Mouse (Mus musculus) CH12.LX (cell line): Measurements from ENCODE around the gene Fam89b. TPM values are rescaled to one million over a fixed set of nuclear protein-coding genes. Genes with fewer than 3 reads are reported as not detected.

Experiments
- DNase-seq: peaks from one replicate; pipeline ENCODE4 v3.0.0-alpha.2; 2013; ENCODE audit errors: extremely low read depth
- H3K27ac ChIP-seq: 2 replicates; pipeline ENCODE4 v1.5.1; 2012; ENCODE audit warnings: low read depth, mild to moderate bottlenecking, control low read depth, moderate library complexity; ENCODE audit not compliant: insufficient read depth
- H3K27me3 ChIP-seq: replicated peaks from 2 replicates; pipeline ENCODE3; 2012; ENCODE audit warnings: inconsistent platforms
- H3K36me3 ChIP-seq, 2 experiments: replicated peaks in 1 of 2; 2 replicates each; pipeline versions ENCODE3 to v1.6.1; 2012; ENCODE audit warnings: inconsistent platforms in 1 of 2, low read length in 1 of 2, mild to moderate bottlenecking in 1 of 2, mixed read lengths in 1 of 2, moderate library complexity in 1 of 2; ENCODE audit not compliant: control insufficient read depth in 1 of 2, insufficient read depth in 1 of 2
- H3K4me1 ChIP-seq, 2 experiments: 2 replicates each; pipeline ENCODE4 v1.6.1; 2012; ENCODE audit warnings: inconsistent platforms in 1 of 2, moderate library complexity in 1 of 2; ENCODE audit not compliant: insufficient read depth in 2 of 2, control insufficient read depth in 1 of 2
- H3K4me2 ChIP-seq: 2 replicates; pipeline ENCODE4 v1.6.1; 2012; ENCODE audit warnings: low read depth, mild to moderate bottlenecking, control low read depth; ENCODE audit not compliant: poor library complexity, insufficient read depth, severe bottlenecking
- H3K4me3 ChIP-seq, 3 experiments: fragments of 150-350 bp in 1 of 3; sonication (generic) in 1 of 3; replicated peaks in 1 of 3; 2 replicates each; pipeline versions ENCODE3 to v1.5.1; 2011 to 2012; ENCODE audit warnings: low read depth in 2 of 3, low read length in 2 of 3, mild to moderate bottlenecking in 2 of 3, moderate library complexity in 2 of 3, control low read depth in 1 of 3, improper control_type of control experiment in 1 of 3, inconsistent platforms in 1 of 3, mixed read lengths in 1 of 3; ENCODE audit not compliant: poor library complexity in 1 of 3
- H3K79me2 ChIP-seq: replicated peaks from 2 replicates; pipeline ENCODE4 v1.6.1; 2012; ENCODE audit warnings: mild to moderate bottlenecking, moderate library complexity; ENCODE audit not compliant: control insufficient read depth, poor library complexity, insufficient read depth, severe bottlenecking; ENCODE audit errors: extremely low read depth
- H3K9ac ChIP-seq: 2 replicates; pipeline ENCODE4 v1.6.1; 2012; ENCODE audit warnings: low read depth, mild to moderate bottlenecking, control low read depth, moderate library complexity; ENCODE audit not compliant: insufficient read depth
- H3K9me3 ChIP-seq: replicated peaks from 2 replicates; pipeline ENCODE3; 2012; ENCODE audit warnings: low read length, inconsistent platforms, mixed read lengths
- BHLHE40 ChIP-seq: IDR thresholded peaks from 2 replicates; pipeline ENCODE4 v1.6.1; 2011; ENCODE audit warnings: mild to moderate bottlenecking, low read depth, low read length, improper control_type of control experiment
- CHD1 ChIP-seq: IDR thresholded peaks from 2 replicates; pipeline ENCODE4 v1.6.1; 2012; ENCODE audit warnings: low read depth, low read length, improper control_type of control experiment, inconsistent platforms
- CHD2 ChIP-seq: IDR thresholded peaks from 2 replicates; pipeline ENCODE4 v1.6.1; 2011; ENCODE audit warnings: low read length, improper control_type of control experiment
- CTCF ChIP-seq, 2 experiments: IDR thresholded peaks in 1 of 2; conservative IDR thresholded peaks in 1 of 2; 2 replicates each; pipeline ENCODE4 v1.5.1; 2011 to 2012; ENCODE audit warnings: low read depth in 2 of 2, low read length in 2 of 2, improper control_type of control experiment in 1 of 2, inconsistent platforms in 1 of 2, mild to moderate bottlenecking in 1 of 2, moderate library complexity in 1 of 2
- E2F4 ChIP-seq: IDR thresholded peaks from 2 replicates; pipeline ENCODE4 v1.6.1; 2011; ENCODE audit warnings: low read depth, low read length, improper control_type of control experiment; ENCODE audit not compliant: insufficient replicate concordance
- ELF1 ChIP-seq: IDR thresholded peaks from 2 replicates; pipeline ENCODE4 v1.6.1; 2014; ENCODE audit warnings: low read depth, mild to moderate bottlenecking, inconsistent platforms, low read length, improper control_type of control experiment
- EP300 ChIP-seq: IDR thresholded peaks from 2 replicates; pipeline ENCODE4 v1.6.1; 2011; ENCODE audit warnings: low read length, improper control_type of control experiment
- ETS1 ChIP-seq: conservative IDR thresholded peaks from 2 replicates; pipeline ENCODE4 v1.6.1; 2012; ENCODE audit warnings: low read depth, mild to moderate bottlenecking, inconsistent platforms, low read length, improper control_type of control experiment, moderate library complexity
- HCFC1 ChIP-seq: IDR thresholded peaks from 2 replicates; pipeline ENCODE4 v1.6.1; 2012; ENCODE audit warnings: low read depth, mild to moderate bottlenecking, inconsistent platforms, low read length, improper control_type of control experiment
- IRF4 ChIP-seq: IDR thresholded peaks from 2 replicates; pipeline ENCODE4 v1.6.1; 2014; ENCODE audit warnings: low read depth, mild to moderate bottlenecking, inconsistent platforms, low read length, improper control_type of control experiment
- JUND ChIP-seq: conservative IDR thresholded peaks from 2 replicates; pipeline ENCODE4 v1.6.1; 2011; ENCODE audit warnings: low read depth, low read length, improper control_type of control experiment
- MAFK ChIP-seq: IDR thresholded peaks from 2 replicates; pipeline ENCODE4 v1.6.1; 2011; ENCODE audit warnings: low read length, improper control_type of control experiment; ENCODE audit not compliant: insufficient replicate concordance
- MXI1 ChIP-seq: IDR thresholded peaks from 2 replicates; pipeline ENCODE4 v1.6.1; 2011; ENCODE audit warnings: mild to moderate bottlenecking, low read depth, low read length, improper control_type of control experiment
- NRF1 ChIP-seq: IDR thresholded peaks from 2 replicates; pipeline ENCODE4 v1.6.1; 2014; ENCODE audit warnings: low read depth, mild to moderate bottlenecking, inconsistent platforms, low read length, improper control_type of control experiment, moderate library complexity
- PAX5 ChIP-seq: IDR thresholded peaks from 2 replicates; pipeline ENCODE4 v1.6.1; 2012; ENCODE audit warnings: low read length, inconsistent platforms, mixed read lengths
- POLR2A ChIP-seq: IDR thresholded peaks from 2 replicates; pipeline ENCODE4 v1.6.1; 2011; ENCODE audit warnings: low read depth, mild to moderate bottlenecking, improper control_type of control experiment, low read length
- RAD21 ChIP-seq: IDR thresholded peaks from 2 replicates; pipeline ENCODE4 v1.6.1; 2011; ENCODE audit warnings: low read depth, mild to moderate bottlenecking, low read length, improper control_type of control experiment, moderate library complexity
- RCOR1 ChIP-seq: conservative IDR thresholded peaks from 2 replicates; pipeline ENCODE4 v1.6.1; 2012; ENCODE audit warnings: low read depth, mild to moderate bottlenecking, inconsistent platforms, low read length, improper control_type of control experiment
- SIN3A ChIP-seq: IDR thresholded peaks from 2 replicates; pipeline ENCODE4 v1.6.1; 2012; ENCODE audit warnings: low read length, improper control_type of control experiment, inconsistent platforms
- USF2 ChIP-seq: conservative IDR thresholded peaks from 2 replicates; pipeline ENCODE4 v1.6.1; 2011; ENCODE audit warnings: low read depth, low read length, improper control_type of control experiment
- ZKSCAN1 ChIP-seq: IDR thresholded peaks from 2 replicates; pipeline ENCODE4 v1.6.1; 2012; ENCODE audit warnings: low read depth, inconsistent platforms, low read length, improper control_type of control experiment, borderline replicate concordance
- ZMIZ1 ChIP-seq: IDR thresholded peaks from 2 replicates; pipeline ENCODE4 v1.6.1; 2012; ENCODE audit warnings: low read depth, mild to moderate bottlenecking, inconsistent platforms, low read length, improper control_type of control experiment
- dilution Hi-C: fragments of 300-500 bp; cut with MboI; formaldehyde crosslinking; loops from 2 replicates; pipeline ENCODE4 v1.14.3; 2020; ENCODE audit warnings: low sequenced_read_pairs; ENCODE audit not compliant: extremely low pct_unique_long_range_greater_than_20kb, extremely low pct_ligation_motif_present
- in situ Hi-C: fragments of 300-500 bp; cut with MboI; formaldehyde crosslinking; loops from 3 replicates; pipeline ENCODE4 v1.14.3; 2019; ENCODE audit warnings: low sequenced_read_pairs, low pct_ligation_motif_present, low pct_unique_long_range_greater_than_20kb, mixed read lengths
- polyA plus RNA-seq: library from polyadenylated mRNA; unstranded; fragments of >175 nt; gene quantifications from 2 replicates; pipeline ENCODE4 v1.2.1, GENCODE M21; 2012; ENCODE audit warnings: low read depth; ENCODE audit not compliant: insufficient read length
- total RNA-seq, 2 experiments: library from RNA; depleted of rRNA; stranded (reverse); fragments of 300-350 nt in 1 of 2; fragments of >200 nt in 1 of 2; gene quantifications; 2 replicates each; pipeline ENCODE4 v1.2.3; 2012 to 2014

The Fam89b gene
- total and polyA plus RNA-seq, 3 experiments = 7.5 to 13.4 (median 9.2) TPM

DNA sequence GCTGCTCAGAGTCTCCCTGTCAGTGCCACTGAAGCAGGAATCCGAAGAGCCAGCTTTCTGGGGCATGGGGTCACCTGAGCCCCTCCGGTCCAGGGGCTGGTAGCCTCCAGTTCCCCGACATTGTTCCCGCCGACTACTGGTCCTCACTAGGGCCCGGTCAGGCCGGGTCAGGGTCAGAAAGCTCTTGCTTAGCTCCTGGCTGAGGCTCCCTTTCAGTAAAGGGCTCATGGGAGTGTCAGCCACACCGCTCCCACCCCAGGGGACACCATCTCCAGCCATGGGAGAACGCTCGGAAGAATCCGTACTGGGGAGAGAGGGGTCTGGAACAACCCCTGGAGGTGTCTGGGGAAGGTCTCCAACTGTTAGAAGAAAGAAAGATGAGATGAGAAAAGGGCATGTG is 43.6 kb downstream of the Fam89b start:
- Histone ChIP-seq H3K36me3 (peaks cover 59 to 68% of the 10 kb centered on the region in 2 experiments), H3K4me3 (no peak overlapping the region), H3K9ac (no peak overlapping the region), H3K27ac (no peak overlapping the region), H3K9me3 (no peaks in the 10 kb centered on the region), H3K27me3 (no peaks in the 10 kb centered on the region), H3K79me2 (peaks cover 22% of the 10 kb centered on the region), H3K4me1 (peaks cover 14 to 18% of the 10 kb centered on the region in 2 experiments), H3K4me2 (no peak overlapping the region)
- TF ChIP-seq ZMIZ1 = no peak
- TF ChIP-seq E2F4 = no peak
- no peak for TF ChIP-seq RAD21
- no peak for TF ChIP-seq BHLHE40
- TF ChIP-seq NRF1 = no peak
- TF ChIP-seq USF2 = no peak
- in situ Hi-C loops = no loop called here
- no peak for DNase-seq
- dilution Hi-C loops = no loop called here

DNA sequence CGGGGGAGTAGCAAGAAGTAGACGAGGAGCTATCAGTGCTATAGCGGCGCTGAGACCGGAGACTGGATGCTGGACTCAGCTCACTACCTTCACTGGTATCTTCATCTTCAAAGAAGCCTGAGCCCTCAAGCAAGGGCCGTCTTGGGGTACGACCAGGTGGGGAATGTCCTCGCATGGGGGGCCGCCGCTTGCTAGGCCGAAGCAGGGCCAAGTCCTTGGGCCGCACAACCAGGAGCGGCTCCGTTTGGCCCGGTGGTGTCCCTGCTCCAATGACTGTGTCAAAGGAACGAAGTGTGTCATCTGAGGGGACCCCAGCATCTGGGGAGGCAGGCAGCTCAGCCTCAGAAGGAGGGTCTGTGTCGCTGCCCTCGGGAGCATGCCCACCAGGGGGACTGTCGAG is 44.0 kb downstream of the Fam89b start:
- H3K4me2 ChIP-seq = no peak overlapping the region
- peaks cover 17% of the 10 kb centered on the region for H3K79me2 ChIP-seq
- no peak overlapping the region for H3K27ac ChIP-seq
- H3K27me3 ChIP-seq = no peaks in the 10 kb centered on the region
- H3K9ac ChIP-seq = no peak overlapping the region
- in situ Hi-C loops (no loop called here), dilution Hi-C loops (no loop called here)
- H3K9me3 ChIP-seq = no peaks in the 10 kb centered on the region
- peaks cover 61 to 68% of the 10 kb centered on the region in 2 experiments for H3K36me3 ChIP-seq
- peaks cover 9 to 14% of the 10 kb centered on the region in 2 experiments for H3K4me1 ChIP-seq
- H3K4me3 ChIP-seq = no peak overlapping the region
- no peak for DNase-seq
- TF ChIP-seq CHD1 (no peak), POLR2A (no peak), ELF1 (no peak), JUND (no peak), HCFC1 (no peak), RCOR1 (no peak), EP300 (no peak), MXI1 (no peak), IRF4 (no peak), ZMIZ1 (no peak), CHD2 (no peak), PAX5 (no peak), RAD21 (no peak), BHLHE40 (no peak), NRF1 (no peak), ZKSCAN1 (no peak), CTCF (conservative IDR thresholded peaks at IDR 0.05 in 1 of 2, IDR thresholded peaks at IDR 0.05 in 1 of 2; ENCODE audit: low read depth in 2 of 2, low read length in 2 of 2) (no peak), SIN3A (no peak), MAFK (no peak), ETS1 (no peak)
